Mouse (Mus musculus): ENCODE results near the gene Tgif2lx2. TPM values are rescaled to one million over a fixed set of nuclear protein-coding genes. Genes with fewer than 3 reads are reported as not detected.
"Not testable (repeated sequence)": the region's sequence is repeated elsewhere in the genome, so short reads cannot be mapped to it uniquely, and the experiment has no call there.

Tgif2lx2 gene
- polyA plus RNA-seq (2012): not detected in 2 replicates

GRCm38 (mm10) chrX:118426927-118427326 is at the start of gene Tgif2lx2:
Gene Tgif2lx2, plus strand, starts transcription at chrX:118427227.
- not testable (repeated sequence) for TF ChIP-seq GATA1 (IDR thresholded peaks at IDR 0.05; ENCODE audit: low read length)

Other genes starting within 250 kb of the Tgif2lx2 start
- not detected in 2 replicates for gene Tgif2lx1, start 53.5 kb downstream of the Tgif2lx2 start, polyA plus RNA-seq (2012)